Mouse (Mus musculus) heart, postnatal 36 days (tissue): ENCODE results near the gene Sh3tc1. TPM values are rescaled to one million over a fixed set of nuclear protein-coding genes. Genes with fewer than 3 reads are reported as not detected.
A peak's percentile ranks its signal among the peaks of the same experiment; 100 is the strongest.

ENCODE experiments used
- DNase-seq, 2 experiments: peaks; one replicate each; pipeline ENCODE4 v3.0.0; 2021 to 2022
- intact Hi-C: fragments of 180-260 bp; cut with DNase I; formaldehyde crosslinking; loops from one replicate; pipeline ENCODE4 v1.15.1; 2025
- total RNA-seq, 2 experiments: library from RNA; stranded (reverse); gene quantifications; 2 replicates each; pipeline ENCODE4 v1.2.3; 2021

Gene Sh3tc1
- total RNA-seq, 2 experiments from 2014 or later = 7.0 to 9.9 TPM

- DNase-seq = no peak
- intact Hi-C loops = no loop called here
Measured at GRCm38 (mm10) chr5:35690485-35691165, 49.2 kb downstream of the Sh3tc1 start.

DNA sequence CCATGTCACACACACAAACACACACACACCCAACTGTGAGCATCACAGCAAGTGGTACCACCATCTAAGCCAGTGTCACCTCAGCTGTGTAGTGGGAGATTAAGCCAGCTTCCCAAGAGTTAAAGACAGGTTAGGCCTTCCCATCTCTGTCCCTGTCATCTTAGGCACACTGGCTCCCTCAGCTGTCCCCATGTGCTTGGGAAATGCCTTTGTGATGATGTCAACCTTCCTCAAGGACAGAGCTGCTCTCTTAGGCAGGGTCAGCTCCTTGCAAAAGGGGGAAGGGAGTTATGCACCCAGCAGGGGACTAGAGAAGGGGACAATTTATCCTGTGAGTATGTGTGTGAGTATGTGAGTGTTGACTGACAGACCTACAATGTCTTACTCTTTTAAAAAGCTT, 50.4 kb downstream of the Sh3tc1 start:
- intact Hi-C loops = no loop called here
- DNase-seq = no peak

DNA sequence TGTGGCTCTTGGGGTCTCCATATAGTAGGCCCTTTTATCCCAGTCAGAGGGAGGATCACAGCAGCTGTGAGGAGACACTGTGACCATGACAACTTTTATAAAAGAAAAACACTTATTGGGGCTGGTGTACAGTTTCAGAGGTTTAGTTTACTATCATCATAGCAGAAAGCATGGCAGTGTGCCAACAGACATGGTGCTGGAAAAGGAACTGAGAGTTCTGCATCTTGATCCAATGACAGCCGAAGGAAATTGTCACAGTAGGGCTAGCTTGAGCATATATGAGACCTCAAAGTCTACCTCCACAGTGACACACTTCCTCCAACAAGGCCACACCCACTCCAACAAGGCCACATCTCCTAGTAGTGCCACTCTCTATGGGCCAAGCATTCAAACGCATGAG, 50.9 kb downstream of the Sh3tc1 start:
- DNase-seq = no peak
- intact Hi-C loops = no loop called here

- DNase-seq = no peak
- intact Hi-C loops = no loop called here
Measured at GRCm38 (mm10) chr5:35687098-35687497, 52.7 kb downstream of the Sh3tc1 start.

DNA sequence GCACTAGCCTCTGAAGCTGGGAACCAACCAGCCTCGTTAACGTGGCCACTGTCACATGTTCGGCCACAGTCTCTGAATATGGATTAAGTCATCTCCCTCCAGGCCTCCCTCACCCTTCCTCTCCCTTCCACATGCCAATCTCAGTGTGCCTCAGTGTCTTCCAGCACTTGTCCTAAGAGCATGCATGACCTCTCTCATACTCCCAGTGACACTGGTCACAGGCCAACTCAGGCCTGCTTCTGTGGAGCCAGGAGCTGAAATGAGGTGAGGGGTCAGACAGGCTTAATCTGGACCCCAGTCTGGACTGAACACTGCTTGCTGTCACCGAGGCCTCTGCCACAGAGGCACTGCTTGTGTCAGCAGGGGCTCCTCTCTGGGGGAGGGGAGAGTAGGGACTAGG, 53.5 kb downstream of the Sh3tc1 start:
- intact Hi-C loops = no loop called here

GRCm38 (mm10) chr5:35685079-35685478, 54.7 kb downstream of the Sh3tc1 start:
- no peak for DNase-seq
- intact Hi-C loops = no loop called here

More for the DNA sequence above, 53.5 kb downstream of the Sh3tc1 start:
- DNase-seq = no peak

DNA sequence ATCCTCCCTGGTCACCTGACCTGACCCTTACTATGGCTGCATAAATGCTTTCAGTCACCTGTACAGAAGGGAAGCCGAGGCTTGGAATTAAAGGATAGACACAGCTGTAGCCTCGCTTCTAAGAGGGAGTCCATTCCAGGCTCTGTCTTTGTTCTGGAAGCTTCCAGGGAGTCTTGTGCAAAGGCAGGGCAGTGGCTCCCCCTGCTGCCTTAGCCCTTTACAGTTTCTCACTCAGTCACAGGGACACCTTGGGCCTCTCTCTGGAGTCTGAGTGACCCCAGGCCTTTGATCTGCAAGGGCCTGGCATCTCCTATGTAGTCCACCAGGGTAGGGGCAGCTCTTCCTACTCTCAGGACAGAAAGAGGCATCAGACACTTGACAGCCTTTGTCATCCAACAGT, 58.8 kb downstream of the Sh3tc1 start:
- intact Hi-C loops = loop anchor here (1.0 kb wide), 1 partner anchor 86 kb away; no protein-coding TSS in a partner anchor
- peak in 1 of 2 experiments; percentile 64 for DNase-seq

- peak; percentile 72 for DNase-seq
- intact Hi-C loops = no loop called here
Measured at GRCm38 (mm10) chr5:35679256-35680155, 60.3 kb downstream of the Sh3tc1 start, which contains the start of gene Htra3. Htra3 (minus strand) TSS chr5:35679782.

- no peak for DNase-seq
- intact Hi-C loops = no loop called here
Measured at GRCm38 (mm10) chr5:35676964-35677363, 62.8 kb downstream of the Sh3tc1 start.

- DNase-seq = peak in 1 of 2 experiments; percentile 59
- intact Hi-C loops = loop anchor here (2.0 kb wide), 1 partner anchor 43 kb away; no protein-coding TSS in a partner anchor
Measured at GRCm38 (mm10) chr5:35674081-35674555, 65.7 kb downstream of the Sh3tc1 start.

DNA sequence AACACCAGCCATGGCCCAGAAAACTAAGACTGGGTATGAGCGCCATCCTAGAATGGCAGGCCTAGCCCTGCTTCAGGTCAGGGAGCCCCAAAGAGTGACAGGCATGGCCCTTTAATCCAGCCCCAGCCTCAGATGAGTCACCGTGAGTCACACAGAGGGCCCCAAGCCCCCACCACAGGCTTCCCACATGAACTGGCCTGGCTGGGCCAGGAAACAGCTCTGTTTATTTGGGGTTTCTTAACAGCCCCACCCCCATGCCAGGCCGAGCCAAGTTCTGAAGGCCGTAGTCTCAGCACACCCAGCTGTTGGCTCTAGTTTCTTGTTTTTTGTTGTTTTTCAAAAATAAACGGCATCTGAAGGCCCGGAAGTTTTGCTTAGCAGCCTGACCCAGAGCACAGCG, 66.7 kb downstream of the Sh3tc1 start:
- intact Hi-C loops = no loop called here

DNA sequence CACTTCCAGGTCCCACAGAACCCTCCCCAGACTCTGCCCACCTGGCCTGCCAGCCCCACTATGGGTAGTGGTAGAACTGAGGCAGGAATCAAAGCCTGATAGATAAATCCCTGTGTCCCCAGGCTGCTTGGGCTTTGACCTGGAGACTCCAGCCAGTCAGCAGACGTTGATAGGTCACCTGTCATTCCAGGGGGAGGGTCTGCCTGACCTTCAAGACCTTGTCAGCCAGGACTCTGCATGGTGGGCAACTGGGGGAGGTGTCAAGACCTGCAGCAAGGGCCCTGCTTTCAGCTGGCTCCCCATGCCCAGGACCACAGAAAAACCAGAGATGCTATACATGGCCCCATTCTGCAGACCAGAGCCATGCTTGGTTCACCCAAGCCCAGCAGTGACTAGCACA, 67.2 kb downstream of the Sh3tc1 start:
- DNase-seq = no peak
- intact Hi-C loops = no loop called here

More for the DNA sequence above, 66.7 kb downstream of the Sh3tc1 start:
- peak; percentile 72 to 74 for DNase-seq

GRCm38 (mm10) chr5:35671474-35671891, 68.3 kb downstream of the Sh3tc1 start:
- DNase-seq = peak; percentile 78 to 81
- intact Hi-C loops = no loop called here

DNA sequence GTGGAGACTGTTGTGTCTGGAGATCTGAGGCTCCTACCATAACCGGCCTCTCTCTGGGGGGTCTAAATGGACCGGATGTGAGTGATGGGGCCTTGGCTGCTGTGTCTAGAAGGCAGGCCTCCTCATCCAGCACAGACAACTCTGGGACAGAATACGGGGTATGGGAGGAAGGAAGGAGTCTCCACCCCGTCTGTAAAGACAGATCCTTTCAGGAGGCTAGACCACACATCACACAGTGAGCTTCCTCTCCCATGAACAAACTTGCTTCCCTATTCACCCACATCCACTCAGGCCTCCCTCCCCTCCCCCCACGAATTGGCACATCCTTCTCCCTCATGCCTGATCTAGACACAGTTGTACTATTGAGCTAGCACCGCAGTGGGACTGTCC, 69.4 kb downstream of the Sh3tc1 start:
- DNase-seq = no peak
- intact Hi-C loops = no loop called here

GRCm38 (mm10) chr5:35669747-35670411, 69.9 kb downstream of the Sh3tc1 start:
- DNase-seq = no peak
- intact Hi-C loops = no loop called here

DNA sequence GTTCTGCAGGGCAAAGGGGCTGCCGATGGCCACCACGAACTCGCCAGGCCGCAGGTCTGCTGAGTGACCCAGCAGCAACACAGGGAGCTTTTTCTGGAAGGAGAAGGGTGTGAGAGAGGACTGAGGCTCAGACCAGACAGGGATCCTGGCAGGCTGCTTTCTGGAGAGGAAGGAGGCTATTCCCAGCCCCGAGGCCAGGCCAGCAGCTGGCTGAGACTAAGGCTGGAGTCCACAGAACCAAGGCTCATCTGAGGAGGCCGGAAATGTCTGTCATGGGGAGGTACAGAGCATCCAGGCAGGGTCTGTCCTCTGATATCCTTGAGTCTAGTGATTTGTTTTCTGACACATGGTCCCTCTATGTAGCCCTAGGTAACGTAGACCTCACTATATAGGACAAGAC, 73.6 kb downstream of the Sh3tc1 start:
- DNase-seq = no peak
- intact Hi-C loops = no loop called here

- DNase-seq = peak in 1 of 2 experiments; percentile 39
- intact Hi-C loops = no loop called here
Measured at GRCm38 (mm10) chr5:35662021-35662545, 77.7 kb downstream of the Sh3tc1 start.

GRCm38 (mm10) chr5:35661210-35661609, 78.6 kb downstream of the Sh3tc1 start:
- peak in 1 of 2 experiments; percentile 9 for DNase-seq
- intact Hi-C loops = no loop called here

DNA sequence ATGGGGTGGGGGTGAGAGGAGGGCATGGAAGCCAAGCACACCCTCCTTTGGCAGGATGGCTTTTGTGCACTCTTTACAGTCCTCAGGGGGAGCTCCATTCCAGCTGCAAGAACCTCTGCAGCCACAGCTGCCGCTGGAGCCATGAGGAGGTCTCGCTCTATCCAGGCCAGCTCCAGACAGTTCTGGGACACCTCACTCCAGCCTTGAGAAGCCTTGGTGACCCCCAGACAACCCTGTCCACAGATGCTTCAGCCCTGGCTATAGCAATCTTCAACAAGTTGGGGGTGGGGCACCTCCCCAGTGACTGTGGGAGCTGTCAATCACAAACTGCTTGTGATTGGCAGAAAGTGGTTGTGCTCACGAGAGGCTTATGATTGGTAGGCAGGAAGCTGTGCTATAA, 80.3 kb downstream of the Sh3tc1 start:
- intact Hi-C loops = no loop called here
- no peak for DNase-seq

DNA sequence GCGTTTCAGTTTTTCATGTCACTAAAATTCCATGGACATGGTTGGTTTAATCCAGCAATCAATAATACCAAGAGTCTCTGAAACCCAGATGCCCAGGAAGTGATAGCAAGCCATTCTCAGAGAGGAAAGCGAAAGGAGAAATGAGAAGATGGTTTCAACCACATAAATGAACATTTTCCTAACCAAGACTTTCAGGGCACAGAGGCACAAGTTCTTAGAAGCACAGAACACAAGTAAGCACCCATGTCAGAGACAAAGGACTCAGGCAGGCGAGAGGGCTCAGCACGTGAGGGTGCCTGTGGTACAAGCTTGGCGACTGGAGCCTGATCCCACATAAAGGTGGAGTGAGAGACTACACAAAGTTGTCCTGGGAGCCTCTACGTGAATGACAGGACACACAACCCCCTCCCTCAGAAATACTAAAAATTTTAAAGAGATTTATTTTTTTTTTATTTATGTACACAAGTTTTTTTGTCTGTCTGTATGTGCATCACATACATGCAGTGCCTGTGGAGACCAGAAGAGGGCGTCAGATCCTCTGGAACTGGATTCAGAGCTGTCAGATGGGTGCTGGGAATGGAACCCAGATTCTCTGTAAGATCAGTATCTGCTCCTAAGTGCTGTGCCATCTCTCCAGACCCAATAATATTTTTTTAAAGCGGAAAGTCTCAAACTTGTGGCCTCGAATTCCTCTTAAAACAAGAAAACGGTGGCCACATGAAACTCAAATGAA, 83.9 kb downstream of the Sh3tc1 start:
- no peak for DNase-seq
- intact Hi-C loops = no loop called here
